Mouse (Mus musculus) neural tube, embryonic 13.5 days (tissue): Measurements from ENCODE around the gene H2-M5. TPM values are rescaled to one million over a fixed set of nuclear protein-coding genes. Genes with fewer than 3 reads are reported as not detected.
"Not testable (repeated sequence)": the region's sequence is repeated elsewhere in the genome, so short reads cannot be mapped to it uniquely, and the experiment has no call there.

ENCODE experiments used
- ATAC-seq: fragments of 200-750 bp; cut with Nextera tagmentation; 2 replicates; pipeline ENCODE4 v1.8.0; 2017; ENCODE audit warnings: low read depth, mild to moderate bottlenecking, moderate TSS enrichment, moderate library complexity
- H3K27ac ChIP-seq: fragments of 300-500 bp; sonication (generic); replicated peaks from 2 replicates; pipeline ENCODE4 v1.5.1; 2015; ENCODE audit warnings: moderate library complexity, mild to moderate bottlenecking, inconsistent platforms
- H3K27me3 ChIP-seq: fragments of 300-500 bp; sonication (generic); 2 replicates; pipeline ENCODE4 v1.6.1; 2015; ENCODE audit warnings: mild to moderate bottlenecking, inconsistent platforms
- H3K36me3 ChIP-seq: fragments of 300-500 bp; sonication (generic); 2 replicates; pipeline ENCODE4 v1.6.1; 2015; ENCODE audit warnings: mild to moderate bottlenecking, inconsistent platforms
- H3K4me1 ChIP-seq: fragments of 300-500 bp; sonication (generic); replicated peaks from 2 replicates; pipeline ENCODE4 v1.6.1; 2015; ENCODE audit warnings: inconsistent platforms
- H3K4me2 ChIP-seq: fragments of 300-500 bp; sonication (generic); 2 replicates; pipeline ENCODE4 v1.6.1; 2015; ENCODE audit warnings: inconsistent platforms, mild to moderate bottlenecking, moderate library complexity
- H3K4me3 ChIP-seq: fragments of 300-500 bp; sonication (generic); 2 replicates; pipeline ENCODE4 v1.5.1; 2015; ENCODE audit warnings: mild to moderate bottlenecking, inconsistent platforms
- H3K9ac ChIP-seq: fragments of 300-500 bp; sonication (generic); 2 replicates; pipeline ENCODE4 v1.6.1; 2015; ENCODE audit warnings: moderate library complexity, mild to moderate bottlenecking, inconsistent platforms
- H3K9me3 ChIP-seq: fragments of 300-500 bp; sonication (generic); 2 replicates; pipeline ENCODE4 v1.6.1; 2016; ENCODE audit warnings: inconsistent platforms
- WGBS: fragments of 180-500 bp; shearing (Covaris S2); methylation state at CpG from one replicate; pipeline ENCODE4 v1.1.7; 2015; 5-methylcytosine and 5-hydroxymethylcytosine counted together
- polyA plus RNA-seq: library from polyadenylated mRNA; unstranded; fragments of >200 nt; fragmentation: Nextera tagmentation; extraction: Ambion mirVana; gene quantifications from 2 replicates; pipeline ENCODE4 v1.2.1, GENCODE M21; 2015

The H2-M5 gene
- polyA plus RNA-seq, 1 experiment from 2014 or later: 2.3 TPM

DNA sequence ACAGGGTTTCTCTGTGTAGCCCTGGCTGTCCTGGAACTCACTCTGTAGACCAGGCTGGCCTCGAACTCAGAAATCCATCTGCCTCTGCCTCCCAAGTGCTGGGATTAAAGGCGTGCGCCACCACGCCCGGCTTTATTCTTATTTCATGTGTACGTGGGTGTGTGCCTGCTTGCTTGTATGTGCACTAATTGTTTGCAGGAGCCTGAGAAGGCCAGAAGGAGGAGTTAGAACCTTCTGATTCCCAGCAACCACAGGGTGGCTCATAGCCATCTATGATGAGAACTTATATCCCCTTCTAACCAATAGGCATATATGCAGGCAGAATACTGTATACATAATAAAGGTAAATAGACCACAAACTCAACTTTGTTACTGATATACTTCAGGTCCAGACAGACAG, 1.3 kb upstream of the H2-M5 start:
- not testable (repeated sequence) for ATAC-seq, H3K36me3 ChIP-seq, H3K4me1 ChIP-seq, H3K9ac ChIP-seq, H3K4me3 ChIP-seq, H3K4me2 ChIP-seq, H3K9me3 ChIP-seq, H3K27ac ChIP-seq
- peaks cover 30% of the 10 kb centered on the region for H3K27me3 ChIP-seq
- WGBS: 97% methylated on average over 6 of the region's 6 CpGs

DNA sequence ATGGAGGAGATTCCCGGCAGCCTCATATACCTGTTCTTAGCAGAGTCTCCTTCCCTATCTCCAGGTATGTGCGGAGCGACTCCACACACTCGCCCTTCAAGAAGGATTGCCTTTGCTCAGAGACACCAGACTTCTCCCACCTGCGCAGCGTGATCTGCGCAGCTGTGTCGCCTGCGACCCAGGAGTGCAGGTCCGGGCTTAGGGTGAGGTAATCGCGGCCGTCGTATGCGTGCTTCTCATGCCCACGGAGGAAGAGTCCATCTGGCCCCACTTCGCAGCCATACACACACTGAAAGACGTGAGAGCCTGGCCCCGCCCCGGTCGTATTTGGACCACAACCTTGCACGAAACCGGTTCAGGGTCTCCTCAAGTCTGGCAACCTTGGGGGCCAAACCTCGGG, 862 bp downstream of the H2-M5 start:
- H3K9me3 ChIP-seq: no peaks in the 10 kb centered on the region

GRCm38 (mm10) chr17:36982253-36983155, 6.8 kb downstream of the H2-M5 start:
- H3K9me3 ChIP-seq: no peaks in the 10 kb centered on the region
- 23% methylated on average over 5 of the region's 5 CpGs for WGBS
- H3K4me1 ChIP-seq: 0 out of 2 replicates have a peak, but pooled peaks cover 5% of the 10 kb centered on the region
- H3K4me2 ChIP-seq: no peak overlapping the region
- no peak overlapping the region for H3K27ac ChIP-seq
- H3K4me3 ChIP-seq: no peak overlapping the region
- ATAC-seq: no peak
- no peaks in the 10 kb centered on the region for H3K36me3 ChIP-seq
- H3K9ac ChIP-seq: no peak overlapping the region
- peaks cover 9% of the 10 kb centered on the region for H3K27me3 ChIP-seq

More for the DNA sequence above, 862 bp downstream of the H2-M5 start:
- 10% methylated on average over 24 of the region's 24 CpGs for WGBS
- H3K4me2 ChIP-seq: peak overlapping the region; percentile 36
- 0 out of 2 replicates have a peak, but pooled peaks cover 4% of the 10 kb centered on the region for H3K4me1 ChIP-seq
- H3K27me3 ChIP-seq: peaks cover 30% of the 10 kb centered on the region
- no peak overlapping the region for H3K27ac ChIP-seq
- no peaks in the 10 kb centered on the region for H3K36me3 ChIP-seq
- H3K4me3 ChIP-seq: peak overlapping the region; percentile 16
- H3K9ac ChIP-seq: no peak overlapping the region
- no peak for ATAC-seq

DNA sequence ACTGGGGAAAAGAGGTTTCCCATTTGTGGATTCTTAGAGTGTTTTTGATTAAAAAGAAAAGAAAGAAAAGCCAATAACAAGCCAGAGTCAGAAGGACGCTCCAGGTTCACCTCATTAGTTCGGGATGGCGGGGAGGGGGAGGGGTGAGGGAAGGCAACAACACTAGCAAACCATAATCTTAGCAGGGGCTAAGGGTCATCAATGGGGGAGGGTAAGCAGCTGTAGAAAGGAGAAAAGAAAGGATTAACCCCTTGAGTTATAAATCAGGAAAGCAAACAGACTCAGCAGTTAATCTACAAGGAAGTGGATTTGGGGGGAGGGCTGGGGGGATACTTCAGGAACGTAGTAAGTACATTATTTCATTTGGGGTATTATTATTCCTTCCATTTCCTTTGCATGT, 7.5 kb downstream of the H2-M5 start:
- Histone ChIP-seq H3K27ac (no peak overlapping the region), H3K27me3 (0 out of 2 replicates have a peak, but pooled peaks cover 6% of the 10 kb centered on the region), H3K4me3 (no peak overlapping the region), H3K36me3 (no peaks in the 10 kb centered on the region), H3K4me1 (0 out of 2 replicates have a peak, but pooled peaks cover 5% of the 10 kb centered on the region), H3K9ac (no peak overlapping the region), H3K4me2 (0 out of 2 replicates have a peak overlapping the region, but pooled peaks have one; percentile 14), H3K9me3 (no peaks in the 10 kb centered on the region)
- no peak for ATAC-seq
- 6% methylated on average over 4 of the region's 4 CpGs for WGBS

GRCm38 (mm10) chr17:36981221-36981813, 8.0 kb downstream of the H2-M5 start, which contains the start of gene 2410137M14Rik:
TSS of gene 2410137M14Rik (minus strand) at chr17:36981237.
- no peak within 1 kb of the TSS for H3K27ac ChIP-seq
- 17% methylated on average over 18 of the region's 18 CpGs for WGBS
- 0 out of 2 replicates have a peak, but pooled peaks cover 5% of the 10 kb centered on the region for H3K4me1 ChIP-seq
- ATAC-seq: peak; percentile 43; the same call in 1 of the 2 replicates
- H3K9me3 ChIP-seq: no peaks in the 10 kb centered on the region
- no peak within 1 kb of the TSS for H3K4me3 ChIP-seq
- H3K9ac ChIP-seq: no peak within 1 kb of the TSS
- peak within 1 kb of the TSS; percentile 14; the same call in 1 of the 2 replicates for H3K4me2 ChIP-seq
- H3K27me3 ChIP-seq: 0 out of 2 replicates have a peak, but pooled peaks cover 6% of the 10 kb centered on the region
- H3K36me3 ChIP-seq: no peaks in the 10 kb centered on the region

GRCm38 (mm10) chr17:36973271-36973787, 16.0 kb downstream of the H2-M5 start:
- WGBS: 80% methylated on average over 8 of the region's 8 CpGs
- Histone ChIP-seq H3K9ac (no peak overlapping the region), H3K4me2 (no peak overlapping the region), H3K9me3 (no peaks in the 10 kb centered on the region), H3K27ac (no peak overlapping the region), H3K27me3 (no peaks in the 10 kb centered on the region), H3K36me3 (no peaks in the 10 kb centered on the region), H3K4me3 (no peak overlapping the region), H3K4me1 (no peaks in the 10 kb centered on the region)
- no peak for ATAC-seq

GRCm38 (mm10) chr17:36972791-36973190, 16.5 kb downstream of the H2-M5 start:
- WGBS: 90% methylated on average over 3 of the region's 3 CpGs
- no peaks in the 10 kb centered on the region for H3K27me3 ChIP-seq
- ATAC-seq: no peak

GRCm38 (mm10) chr17:36971172-36971850, 18.0 kb downstream of the H2-M5 start:
- Histone ChIP-seq H3K36me3 (no peaks in the 10 kb centered on the region), H3K4me3 (no peak overlapping the region), H3K9me3 (no peaks in the 10 kb centered on the region), H3K4me2 (no peak overlapping the region), H3K9ac (no peak overlapping the region), H3K27ac (no peak overlapping the region), H3K27me3 (no peaks in the 10 kb centered on the region), H3K4me1 (no peaks in the 10 kb centered on the region)
- ATAC-seq: no peak
- WGBS: 94% methylated on average over 6 of the region's 6 CpGs

More at GRCm38 (mm10) chr17:36972791-36973190, 16.5 kb downstream of the H2-M5 start:
- no peaks in the 10 kb centered on the region for H3K9me3 ChIP-seq
- H3K36me3 ChIP-seq: no peaks in the 10 kb centered on the region
- H3K4me1 ChIP-seq: no peaks in the 10 kb centered on the region
- H3K27ac ChIP-seq: no peak overlapping the region
- H3K4me2 ChIP-seq: no peak overlapping the region
- H3K4me3 ChIP-seq: no peak overlapping the region
- no peak overlapping the region for H3K9ac ChIP-seq

DNA sequence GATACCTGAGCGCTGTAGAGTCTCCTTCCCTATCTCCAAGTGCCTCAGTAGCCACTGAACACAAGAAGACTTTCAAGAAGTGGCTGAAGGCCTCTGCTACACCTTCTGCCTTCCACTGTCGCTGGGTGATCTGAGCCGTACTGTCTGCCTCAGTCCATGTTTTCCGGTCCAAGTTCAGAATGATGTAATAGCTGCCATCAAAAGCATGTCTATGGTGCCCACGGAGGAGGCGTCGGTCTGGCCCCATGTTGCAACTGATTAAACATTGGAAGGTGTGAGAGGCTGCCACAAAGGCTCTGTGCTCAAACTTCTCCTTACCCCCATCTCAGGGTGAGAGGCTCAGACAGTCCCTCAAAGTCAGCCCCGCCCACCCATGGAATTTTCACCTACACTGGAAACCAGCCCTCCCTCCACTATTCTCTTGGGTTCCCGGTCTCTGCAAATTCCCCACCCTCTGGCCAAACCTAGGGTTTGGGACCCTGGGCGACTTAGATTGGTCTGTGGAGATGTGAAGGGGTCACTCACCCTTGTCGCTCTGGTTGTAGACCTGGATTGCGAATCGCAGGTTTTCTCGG, 18.9 kb downstream of the H2-M5 start:
- Histone ChIP-seq H3K9ac (no peak overlapping the region), H3K9me3 (no peaks in the 10 kb centered on the region), H3K27me3 (no peaks in the 10 kb centered on the region), H3K4me2 (no peak overlapping the region), H3K27ac (no peak overlapping the region), H3K4me1 (no peaks in the 10 kb centered on the region), H3K36me3 (no peaks in the 10 kb centered on the region), H3K4me3 (no peak overlapping the region)
- no peak for ATAC-seq
- WGBS: 87% methylated on average over 14 of the region's 14 CpGs

DNA sequence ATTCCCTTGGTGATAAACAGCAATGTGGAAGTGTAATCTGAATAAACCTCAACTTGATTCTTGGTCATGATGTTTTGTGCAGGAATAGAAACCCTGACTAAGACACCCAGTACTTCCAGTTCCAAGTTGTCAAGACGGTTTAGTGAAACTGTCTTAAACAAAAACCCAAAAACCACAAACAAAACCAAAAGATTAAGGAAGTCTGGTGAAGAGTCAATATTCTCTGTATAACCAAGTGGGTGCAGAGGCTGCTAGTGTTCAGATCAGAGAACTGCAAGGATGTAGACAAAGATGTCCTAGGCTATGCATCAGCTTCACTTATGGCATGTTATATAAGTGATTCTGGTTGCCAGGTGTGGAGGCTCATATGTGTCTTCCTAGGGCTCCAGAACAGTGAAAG, 22.5 kb downstream of the H2-M5 start:
- Histone ChIP-seq H3K4me1 (no peaks in the 10 kb centered on the region), H3K9ac (no peak overlapping the region), H3K27ac (no peak overlapping the region), H3K27me3 (no peaks in the 10 kb centered on the region), H3K9me3 (no peaks in the 10 kb centered on the region), H3K4me3 (no peak overlapping the region), H3K4me2 (no peak overlapping the region), H3K36me3 (no peaks in the 10 kb centered on the region)
- WGBS: 91% methylated on average over 1 of the region's 1 CpGs
- no peak for ATAC-seq

GRCm38 (mm10) chr17:36961125-36961524, 28.2 kb downstream of the H2-M5 start:
- WGBS: 71% methylated on average over 1 of the region's 1 CpGs

More at GRCm38 (mm10) chr17:36961125-36961524, 28.2 kb downstream of the H2-M5 start:
- H3K27me3 ChIP-seq: no peaks in the 10 kb centered on the region
- H3K4me1 ChIP-seq: peaks cover 25% of the 10 kb centered on the region
- no peak for ATAC-seq
- H3K36me3 ChIP-seq: peaks cover 6% of the 10 kb centered on the region; the same call in 1 of the 2 replicates
- H3K9me3 ChIP-seq: no peaks in the 10 kb centered on the region
- H3K27ac ChIP-seq: no peak overlapping the region
- no peak overlapping the region for H3K9ac ChIP-seq
- no peak overlapping the region for H3K4me2 ChIP-seq
- H3K4me3 ChIP-seq: no peak overlapping the region
